Mouse (Mus musculus) myocyte (in vitro differentiated cells): ENCODE data around the gene Tmem41b. TPM values are rescaled to one million over a fixed set of nuclear protein-coding genes. Genes with fewer than 3 reads are reported as not detected.

Experiments
- H3K27me3 ChIP-seq: one replicate; pipeline ENCODE4 v1.6.1; 2011; ENCODE audit not compliant: control insufficient read depth, insufficient read depth, insufficient read length
- H3K36me3 ChIP-seq: one replicate; pipeline ENCODE4 v1.6.1; 2011; ENCODE audit not compliant: control insufficient read depth, insufficient read depth
- H3K4me2 ChIP-seq: one replicate; pipeline ENCODE4 v1.6.1; 2011; ENCODE audit warnings: low read depth, control low read depth
- H3K4me3 ChIP-seq: one replicate; pipeline ENCODE4 v1.5.1; 2011; ENCODE audit warnings: mild to moderate bottlenecking, control low read depth, moderate library complexity
- H3K79me2 ChIP-seq: one replicate; pipeline ENCODE4 v1.6.1; 2011; ENCODE audit not compliant: control insufficient read depth, insufficient read depth
- H3ac ChIP-seq: one replicate; pipeline ENCODE4 v1.6.1; 2011; ENCODE audit not compliant: control insufficient read depth, insufficient read length
- CEBPB ChIP-seq: IDR thresholded peaks from 2 replicates; pipeline ENCODE4 v1.6.1; 2011; ENCODE audit warnings: mild to moderate bottlenecking, moderate library complexity; ENCODE audit not compliant: poor library complexity, insufficient read depth, severe bottlenecking
- E2F4 ChIP-seq: IDR thresholded peaks from one replicate; pipeline ENCODE4 v1.6.1; 2011; ENCODE audit warnings: mild to moderate bottlenecking, control low read depth, moderate library complexity; ENCODE audit not compliant: insufficient read depth
- MAX ChIP-seq: IDR thresholded peaks from one replicate; pipeline ENCODE4 v1.6.1; 2011; ENCODE audit warnings: low read depth, mild to moderate bottlenecking, control low read depth
- MYOD1 ChIP-seq, 3 experiments: IDR thresholded peaks; one replicate each; pipeline ENCODE4 v1.6.1; 2011; ENCODE audit warnings: control low read depth in 2 of 3, low read depth in 2 of 3, mild to moderate bottlenecking in 2 of 3, moderate library complexity in 1 of 3; ENCODE audit not compliant: insufficient read length in 2 of 3, control insufficient read depth in 1 of 3
- MYOG ChIP-seq, 3 experiments: IDR thresholded peaks; one replicate each; pipeline ENCODE4 v1.6.1; 2011; ENCODE audit warnings: control low read depth in 2 of 3, low read depth in 2 of 3, mild to moderate bottlenecking in 2 of 3; ENCODE audit not compliant: insufficient read length in 2 of 3, control insufficient read depth in 1 of 3, insufficient read depth in 1 of 3
- POLR2A ChIP-seq: IDR thresholded peaks from one replicate; pipeline ENCODE4 v1.6.1; 2011; ENCODE audit warnings: low read depth, mild to moderate bottlenecking, control low read depth, moderate library complexity; ENCODE audit not compliant: insufficient read length
- POLR2AphosphoS2 ChIP-seq: IDR thresholded peaks from one replicate; pipeline ENCODE4 v1.6.1; 2011; ENCODE audit warnings: low read depth, control low read depth; ENCODE audit not compliant: insufficient read length
- REST ChIP-seq: IDR thresholded peaks from one replicate; pipeline ENCODE4 v1.6.1; 2011; ENCODE audit warnings: mild to moderate bottlenecking, control low read depth, moderate library complexity; ENCODE audit not compliant: insufficient read depth, insufficient read length
- SRF ChIP-seq: IDR thresholded peaks from one replicate; pipeline ENCODE4 v1.6.1; 2011; ENCODE audit warnings: low read depth; ENCODE audit not compliant: control insufficient read depth, insufficient read length
- TCF12 ChIP-seq: IDR thresholded peaks from one replicate; pipeline ENCODE4 v1.6.1; 2011; ENCODE audit warnings: mild to moderate bottlenecking, control low read depth; ENCODE audit not compliant: poor library complexity, insufficient read depth, severe bottlenecking
- TCF3 ChIP-seq: IDR thresholded peaks from one replicate; pipeline ENCODE4 v1.6.1; 2011; ENCODE audit warnings: low read depth, control low read depth; ENCODE audit not compliant: insufficient read length
- USF1 ChIP-seq: IDR thresholded peaks from one replicate; pipeline ENCODE4 v1.6.1; 2011; ENCODE audit warnings: low read depth, mild to moderate bottlenecking, control low read depth, moderate library complexity
- polyA plus RNA-seq: library from polyadenylated mRNA; unstranded; fragments of >200 nt; fragmentation: generic; extraction: Trizol; gene quantifications from one replicate; pipeline ENCODE4 v1.2.1, GENCODE M21; 2012; ENCODE audit warnings: missing spikeins

The Tmem41b gene
- polyA plus RNA-seq, 1 experiment, result 32.2 TPM

- TF ChIP-seq SRF (no peak), MAX (no peak), TCF3 (no peak), TCF12 (no peak), POLR2A (no peak), MYOG (IDR thresholded peaks at IDR 0.05; ENCODE audit: control insufficient read depth in 1 of 3, insufficient read depth in 1 of 3, insufficient read length in 2 of 3, low read depth in 2 of 3) (no peak), MYOD1 (IDR thresholded peaks at IDR 0.05; ENCODE audit: control insufficient read depth in 1 of 3, insufficient read length in 2 of 3, low read depth in 2 of 3) (no peak), POLR2AphosphoS2 (no peak), E2F4 (no peak), CEBPB (no peak), REST (no peak)
- H3ac ChIP-seq, result no peak overlapping the region
- no peaks in the 10 kb centered on the region for H3K79me2 ChIP-seq
- H3K4me2 ChIP-seq, result no peak overlapping the region
- no peaks in the 10 kb centered on the region for H3K36me3 ChIP-seq
- no peaks in the 10 kb centered on the region for H3K27me3 ChIP-seq
- no peak overlapping the region for H3K4me3 ChIP-seq
Observed at GRCm38 (mm10) chr7:110009084-110009483, 22.4 kb upstream of the Tmem41b start.

GRCm38 (mm10) chr7:110008513-110008912 is 21.8 kb upstream of the Tmem41b start:
- Histone ChIP-seq H3K4me3 (no peak overlapping the region), H3K4me2 (no peak overlapping the region), H3ac (no peak overlapping the region), H3K79me2 (no peaks in the 10 kb centered on the region), H3K27me3 (no peaks in the 10 kb centered on the region), H3K36me3 (no peaks in the 10 kb centered on the region)
- TF ChIP-seq POLR2AphosphoS2, result no peak
- no peak for TF ChIP-seq E2F4
- no peak for TF ChIP-seq POLR2A
- TF ChIP-seq MYOD1 (IDR thresholded peaks at IDR 0.05; ENCODE audit: control insufficient read depth in 1 of 3, insufficient read length in 2 of 3, low read depth in 2 of 3), result no peak

- TF ChIP-seq MAX (no peak), USF1 (no peak), TCF3 (no peak), POLR2AphosphoS2 (no peak), E2F4 (no peak), POLR2A (no peak), TCF12 (no peak), MYOG (IDR thresholded peaks at IDR 0.05; ENCODE audit: control insufficient read depth in 1 of 3, insufficient read depth in 1 of 3, insufficient read length in 2 of 3, low read depth in 2 of 3) (no peak), CEBPB (no peak), REST (no peak), MYOD1 (IDR thresholded peaks at IDR 0.05; ENCODE audit: control insufficient read depth in 1 of 3, insufficient read length in 2 of 3, low read depth in 2 of 3) (no peak), SRF (no peak)
Observed at GRCm38 (mm10) chr7:110006471-110007195, 19.9 kb upstream of the Tmem41b start.

DNA sequence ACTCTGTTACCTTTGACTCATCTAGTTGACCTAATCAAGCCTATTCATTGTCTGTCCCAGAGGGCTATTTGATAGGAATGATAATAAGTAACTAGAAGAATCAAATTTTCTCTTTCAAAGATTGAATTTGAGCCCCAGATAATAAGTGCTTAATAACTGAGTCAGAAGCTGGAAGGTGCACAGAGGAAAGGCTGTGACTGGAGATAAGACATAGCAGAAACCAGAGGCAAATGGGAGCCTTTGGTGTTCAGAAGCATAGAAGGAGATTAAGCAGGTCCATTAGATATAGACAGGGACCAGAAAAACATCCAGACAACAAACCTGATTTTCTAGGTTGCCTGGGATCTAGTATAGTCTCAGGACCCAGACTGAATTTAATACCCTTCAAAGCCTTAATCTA is 19.2 kb upstream of the Tmem41b start:
- H3K27me3 ChIP-seq, result no peaks in the 10 kb centered on the region
- H3K36me3 ChIP-seq, result no peaks in the 10 kb centered on the region
- H3ac ChIP-seq, result no peak overlapping the region

More at GRCm38 (mm10) chr7:110006471-110007195, 19.9 kb upstream of the Tmem41b start:
- H3K4me3 ChIP-seq, result no peak overlapping the region
- no peak overlapping the region for H3K4me2 ChIP-seq
- H3K27me3 ChIP-seq, result no peaks in the 10 kb centered on the region
- H3K79me2 ChIP-seq, result no peaks in the 10 kb centered on the region
- no peak overlapping the region for H3ac ChIP-seq
- no peaks in the 10 kb centered on the region for H3K36me3 ChIP-seq

DNA sequence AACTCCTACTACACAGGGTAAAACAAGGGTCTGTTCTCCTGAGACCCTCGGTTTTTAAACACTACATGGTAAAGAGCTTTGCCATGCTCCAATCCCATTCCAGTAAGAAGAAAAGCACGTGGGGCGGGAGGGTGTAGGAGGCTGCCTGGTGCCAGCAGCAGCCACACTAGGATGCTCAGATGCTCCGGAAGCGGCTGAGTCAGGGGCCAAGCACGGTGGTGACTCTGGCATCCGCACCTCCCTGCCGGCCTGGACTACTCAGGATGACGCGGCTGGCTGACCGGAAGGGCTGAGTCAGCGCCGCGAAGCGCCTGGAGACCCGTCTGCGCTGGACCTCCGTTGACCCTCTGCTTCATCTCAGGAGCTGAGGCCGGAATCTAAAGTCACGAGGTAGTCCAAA is 16.2 kb upstream of the Tmem41b start:
- TF ChIP-seq USF1 (peak; percentile 57), MYOG (IDR thresholded peaks at IDR 0.05; ENCODE audit: control insufficient read depth in 1 of 3, insufficient read depth in 1 of 3, insufficient read length in 2 of 3, low read depth in 2 of 3) (peak in 1 of 3 experiments; percentile 46), POLR2AphosphoS2 (no peak), POLR2A (peak; percentile 52), MYOD1 (IDR thresholded peaks at IDR 0.05; ENCODE audit: control insufficient read depth in 1 of 3, insufficient read length in 2 of 3, low read depth in 2 of 3) (no peak), TCF12 (no peak), SRF (no peak), TCF3 (no peak), E2F4 (no peak), REST (no peak), MAX (no peak), CEBPB (no peak)
- no peaks in the 10 kb centered on the region for H3K79me2 ChIP-seq
- H3K4me3 ChIP-seq, result no peak overlapping the region
- H3K4me2 ChIP-seq, result peak overlapping the region; percentile 76
- no peaks in the 10 kb centered on the region for H3K27me3 ChIP-seq
- H3K36me3 ChIP-seq, result no peaks in the 10 kb centered on the region
- H3ac ChIP-seq, result no peak overlapping the region

More for the DNA sequence above, 19.2 kb upstream of the Tmem41b start:
- Histone ChIP-seq H3K4me2 (no peak overlapping the region), H3K4me3 (no peak overlapping the region), H3K79me2 (no peaks in the 10 kb centered on the region)
- TF ChIP-seq E2F4 (no peak), MYOG (IDR thresholded peaks at IDR 0.05; ENCODE audit: control insufficient read depth in 1 of 3, insufficient read depth in 1 of 3, insufficient read length in 2 of 3, low read depth in 2 of 3) (no peak)
